Mouse (Mus musculus): ENCODE measurements around the gene Pdx1.

GRCm38 (mm10) chr5:147269926-147270672, at the start of gene Pdx1:
- no peak for TF ChIP-seq CTCF (IDR thresholded peaks at IDR 0.05; ENCODE audit: control insufficient read depth, insufficient read depth, insufficient read length)
- no peak for TF ChIP-seq FOSL1 (IDR thresholded peaks at IDR 0.05; ENCODE audit: insufficient read depth, low read length, poor library complexity, severe bottlenecking)
- no peak for TF ChIP-seq USF1 (IDR thresholded peaks at IDR 0.05; ENCODE audit: low read depth)
- no peak for TF ChIP-seq MAX (IDR thresholded peaks at IDR 0.05)
- no peak for TF ChIP-seq MYOG (IDR thresholded peaks at IDR 0.05; ENCODE audit: control insufficient read depth, extremely low read depth, insufficient read length)
